Mouse (Mus musculus) embryo, embryonic 10 days (tissue): ENCODE results near the gene Ddx59.

ENCODE experiments used
- DNase-seq: peaks from one replicate; pipeline ENCODE4 v3.0.0-alpha.2; 2015; ENCODE audit warnings: low spot score

Gene Ddx59

GRCm38 (mm10) chr1:136414798-136415755 is at the start of gene Ddx59:
Gene Ddx59, plus strand, starts transcription at chr1:136415271.
- peak; percentile 97 for DNase-seq

- DNase-seq: no peak
Observed at GRCm38 (mm10) chr1:136365986-136366385, 49.1 kb upstream of the Ddx59 start.

- DNase-seq: no peak
Observed at GRCm38 (mm10) chr1:136379261-136379660, 35.8 kb upstream of the Ddx59 start.

- DNase-seq: no peak
Observed at GRCm38 (mm10) chr1:136380161-136380560, 34.9 kb upstream of the Ddx59 start.

DNA sequence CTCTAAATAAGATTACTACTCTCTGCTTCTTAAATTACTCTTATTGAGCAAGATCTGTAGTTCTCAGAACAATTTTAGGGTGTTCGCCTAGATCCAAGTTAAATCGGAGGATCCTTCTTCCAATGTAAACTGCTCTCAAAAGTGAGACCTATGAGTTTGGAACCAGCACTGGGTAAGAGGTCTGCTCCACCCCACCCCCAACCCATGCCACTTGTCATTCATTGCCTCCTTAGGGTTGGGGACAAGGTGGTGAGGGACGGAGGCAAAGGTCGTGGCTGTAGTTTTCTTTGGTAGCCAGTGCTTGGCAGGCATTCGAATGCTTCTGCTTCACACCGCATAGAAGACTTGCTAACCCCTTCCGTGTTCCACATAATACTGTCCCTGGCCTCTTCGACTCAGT is 34.5 kb upstream of the Ddx59 start:
- no peak for DNase-seq

- DNase-seq: no peak
Observed at GRCm38 (mm10) chr1:136381169-136381568, 33.9 kb upstream of the Ddx59 start.

GRCm38 (mm10) chr1:136381583-136381982 is 33.5 kb upstream of the Ddx59 start:
- DNase-seq: no peak

GRCm38 (mm10) chr1:136386914-136387313 is 28.2 kb upstream of the Ddx59 start:
- no peak for DNase-seq

GRCm38 (mm10) chr1:136394506-136394905 is 20.6 kb upstream of the Ddx59 start:
- peak; percentile 76 for DNase-seq

DNA sequence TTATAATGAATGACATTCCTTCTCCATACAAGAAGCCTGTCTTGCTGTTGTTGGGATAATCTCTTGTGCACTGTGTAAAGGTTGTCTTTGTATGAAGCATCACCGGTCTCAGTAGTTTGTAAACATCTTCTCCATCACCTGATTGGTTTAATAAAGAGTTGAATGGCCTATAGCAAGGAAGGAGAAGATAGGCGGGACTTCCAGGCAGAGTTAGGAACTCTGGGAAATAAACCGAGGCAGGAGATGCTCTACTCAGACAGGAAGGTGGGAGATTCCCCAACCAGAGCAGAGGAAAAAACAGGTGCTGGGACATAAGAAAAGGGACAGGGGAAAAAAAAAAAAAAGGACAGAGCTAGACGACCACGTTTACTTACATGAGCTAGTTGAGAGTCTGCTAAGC is 20.0 kb upstream of the Ddx59 start:
- DNase-seq: peak; percentile 18

GRCm38 (mm10) chr1:136401281-136401680 is 13.8 kb upstream of the Ddx59 start:
- DNase-seq: no peak

- no peak for DNase-seq
Observed at GRCm38 (mm10) chr1:136409631-136410030, 5.4 kb upstream of the Ddx59 start.

DNA sequence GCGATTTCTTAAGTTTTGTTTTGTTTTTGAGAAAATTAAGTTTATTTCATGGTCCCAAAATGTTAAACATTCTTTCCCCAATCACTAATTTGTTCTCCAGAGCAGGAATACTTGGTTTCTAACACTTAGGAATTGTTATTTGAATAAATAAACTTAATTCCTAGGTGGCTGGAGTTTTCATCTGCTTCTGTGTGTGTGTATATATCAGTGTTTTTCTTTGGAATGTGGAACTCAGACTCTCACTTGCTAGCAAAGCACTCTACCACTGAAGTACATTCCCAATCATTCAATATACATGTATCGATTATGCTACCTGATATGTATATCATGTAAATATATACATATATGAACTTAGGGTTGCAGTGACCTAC is 670 bp downstream of the Ddx59 start:
- DNase-seq: no peak

GRCm38 (mm10) chr1:136418393-136418792 is 3.3 kb downstream of the Ddx59 start:
- no peak for DNase-seq

DNA sequence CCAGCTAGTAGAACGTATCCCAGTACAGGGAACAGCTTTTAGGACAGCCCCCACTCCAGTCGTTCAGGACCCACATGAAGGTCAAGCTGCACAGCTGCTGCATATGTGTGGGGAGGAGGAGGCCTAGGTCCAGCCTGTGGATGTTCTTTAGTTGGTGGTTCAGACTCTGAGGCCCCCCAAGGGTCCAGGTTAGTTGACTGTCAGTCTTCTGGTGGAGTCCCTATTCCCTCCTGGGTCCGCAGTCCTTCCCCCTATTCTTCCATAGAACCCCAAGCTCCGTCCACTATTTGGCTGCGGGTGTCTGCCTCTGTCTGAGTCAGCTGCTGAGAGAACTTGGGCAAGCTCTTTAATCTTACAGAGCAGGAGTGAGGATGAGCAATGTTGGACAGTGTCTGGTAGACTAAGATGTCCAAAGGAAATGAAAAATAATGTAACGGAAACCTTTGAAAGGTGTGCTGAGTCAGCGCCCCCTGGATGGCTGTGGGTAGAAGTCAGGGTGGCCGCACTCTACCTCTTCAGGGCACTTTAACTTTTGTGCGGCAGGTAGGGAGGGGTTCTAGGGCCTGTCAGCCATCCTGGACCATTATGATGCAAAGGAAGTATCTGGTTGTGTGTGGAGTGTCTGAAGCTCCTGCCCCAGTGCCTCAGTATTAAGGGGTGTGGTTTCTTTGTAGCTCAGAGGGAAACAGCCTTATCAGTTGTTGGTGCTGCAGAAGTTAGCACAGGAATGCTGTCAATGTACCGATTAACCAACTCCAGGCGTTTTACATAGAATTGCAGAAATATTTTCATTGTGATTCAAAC is 12.3 kb downstream of the Ddx59 start:
- DNase-seq: no peak

GRCm38 (mm10) chr1:136428981-136429380 is 13.9 kb downstream of the Ddx59 start:
- DNase-seq: no peak

GRCm38 (mm10) chr1:136430126-136430818 is 15.2 kb downstream of the Ddx59 start:
- DNase-seq: no peak

GRCm38 (mm10) chr1:136440741-136441140 is 25.7 kb downstream of the Ddx59 start:
- no peak for DNase-seq

GRCm38 (mm10) chr1:136442809-136443208 is 27.7 kb downstream of the Ddx59 start:
- no peak for DNase-seq

DNA sequence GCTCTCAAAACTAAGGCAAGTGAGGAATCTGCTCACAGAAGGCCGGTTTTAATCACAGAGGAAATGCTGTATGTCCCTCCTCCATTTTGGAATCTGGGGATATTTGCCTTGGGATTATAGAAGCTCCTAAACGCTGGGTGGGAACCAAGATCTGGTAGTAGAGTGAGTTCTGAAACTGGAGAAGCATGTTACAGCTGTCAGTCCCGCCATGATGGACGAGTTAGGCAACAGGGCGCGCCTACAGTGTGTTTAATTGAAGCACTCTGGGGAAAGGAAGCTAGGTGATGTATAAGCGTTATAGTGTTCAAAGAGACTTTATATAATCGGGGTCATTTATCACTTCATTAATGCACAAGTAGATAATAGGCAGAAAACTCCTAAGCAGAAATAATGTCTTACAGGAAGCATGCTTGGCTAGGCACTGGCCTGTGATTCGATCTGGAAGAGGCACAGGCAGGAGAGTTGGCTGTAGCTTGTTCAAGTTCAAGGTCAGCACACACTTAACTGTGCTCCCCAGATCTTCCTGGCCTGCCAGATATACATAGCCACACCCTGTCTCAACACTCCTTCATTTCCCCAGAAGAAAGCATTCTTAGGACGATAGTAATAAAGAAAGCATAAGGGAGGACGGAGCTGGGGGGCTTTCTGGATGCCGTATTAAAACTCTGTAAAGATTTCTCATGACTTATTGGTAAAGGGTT is 29.6 kb downstream of the Ddx59 start:
- no peak for DNase-seq

- DNase-seq: no peak
Observed at GRCm38 (mm10) chr1:136446933-136447332, 31.9 kb downstream of the Ddx59 start.

GRCm38 (mm10) chr1:136447338-136447737 is 32.3 kb downstream of the Ddx59 start:
- DNase-seq: no peak
